Mouse (Mus musculus) heart, embryonic 16.5 days (tissue): ENCODE measurements around the gene Tmem221. TPM values are rescaled to one million over a fixed set of nuclear protein-coding genes. Genes with fewer than 3 reads are reported as not detected.
A peak's percentile ranks its signal among the peaks of the same experiment; 100 is the strongest.
"Not testable (repeated sequence)": the region's sequence is repeated elsewhere in the genome, so short reads cannot be mapped to it uniquely, and the experiment has no call there.

Source experiments
- ATAC-seq: fragments of 200-750 bp; cut with Nextera tagmentation; replicated peaks from 2 replicates; pipeline ENCODE4 v1.8.0; 2017; ENCODE audit warnings: moderate number of reproducible peaks; ENCODE audit not compliant: insufficient read depth, low FRiP score; ENCODE audit errors: extremely low read depth
- H3K27ac ChIP-seq: fragments of 300-500 bp; sonication (generic); 2 replicates; pipeline ENCODE4 v1.5.1; 2014; ENCODE audit warnings: mild to moderate bottlenecking, low read length, control low read depth, moderate library complexity
- H3K27me3 ChIP-seq: fragments of 300-500 bp; sonication (generic); 2 replicates; pipeline ENCODE4 v1.6.1; 2014; ENCODE audit warnings: low read length, mixed read lengths; ENCODE audit not compliant: control insufficient read depth, insufficient read depth
- H3K36me3 ChIP-seq: fragments of 300-500 bp; sonication (generic); 2 replicates; pipeline ENCODE4 v1.6.1; 2014; ENCODE audit not compliant: control insufficient read depth, insufficient read depth
- H3K4me1 ChIP-seq: fragments of 300-500 bp; sonication (generic); 2 replicates; pipeline ENCODE4 v1.6.1; 2014; ENCODE audit warnings: low read length, mixed read lengths; ENCODE audit not compliant: control insufficient read depth, insufficient read depth
- H3K4me2 ChIP-seq: fragments of 300-500 bp; sonication (generic); 2 replicates; pipeline ENCODE4 v1.6.1; 2014; ENCODE audit warnings: low read depth, mild to moderate bottlenecking, control low read depth, low read length
- H3K4me3 ChIP-seq: fragments of 300-500 bp; sonication (generic); 2 replicates; pipeline ENCODE4 v1.5.1; 2014; ENCODE audit warnings: mild to moderate bottlenecking, control low read depth, low read length
- H3K9ac ChIP-seq: fragments of 300-500 bp; sonication (generic); 2 replicates; pipeline ENCODE4 v1.6.1; 2014; ENCODE audit warnings: low read length, control low read depth
- H3K9me3 ChIP-seq: fragments of 300-500 bp; sonication (generic); replicated peaks from 2 replicates; pipeline ENCODE4 v1.6.1; 2016; ENCODE audit warnings: low read length; ENCODE audit not compliant: control insufficient read depth
- WGBS: fragments of 180-500 bp; shearing (Covaris S2); extraction: QIAGEN DNeasy Blood & Tissue Kit; methylation state at CpG from one replicate; pipeline ENCODE4 v1.1.7; 2014; 5-methylcytosine and 5-hydroxymethylcytosine counted together
- polyA plus RNA-seq: library from polyadenylated mRNA; unstranded; fragments of >200 nt; fragmentation: Nextera tagmentation; extraction: Ambion mirVana; gene quantifications from 2 replicates; pipeline ENCODE4 v1.2.1, GENCODE M21; 2015

The Tmem221 gene
- polyA plus RNA-seq, 1 experiment from 2014 or later, result 1.4 TPM

- H3K9ac ChIP-seq, result no peak overlapping the region
- H3K4me2 ChIP-seq, result no peak overlapping the region; the same call in 1 of the 2 replicates
- 43% methylated on average over 3 of the region's 3 CpGs for WGBS
- no peaks in the 10 kb centered on the region for H3K9me3 ChIP-seq
- H3K4me3 ChIP-seq, result no peak overlapping the region
- H3K27ac ChIP-seq, result peak overlapping the region; percentile 94
- peak; percentile 29; the same call in 1 of the 2 replicates for ATAC-seq
- H3K4me1 ChIP-seq, result peaks cover 27% of the 10 kb centered on the region
- H3K36me3 ChIP-seq, result no peaks in the 10 kb centered on the region
- H3K27me3 ChIP-seq, result peaks cover 3% of the 10 kb centered on the region
These were observed 31.4 kb downstream of the Tmem221 start for GRCm38 (mm10) chr8:71527162-71527870.

DNA sequence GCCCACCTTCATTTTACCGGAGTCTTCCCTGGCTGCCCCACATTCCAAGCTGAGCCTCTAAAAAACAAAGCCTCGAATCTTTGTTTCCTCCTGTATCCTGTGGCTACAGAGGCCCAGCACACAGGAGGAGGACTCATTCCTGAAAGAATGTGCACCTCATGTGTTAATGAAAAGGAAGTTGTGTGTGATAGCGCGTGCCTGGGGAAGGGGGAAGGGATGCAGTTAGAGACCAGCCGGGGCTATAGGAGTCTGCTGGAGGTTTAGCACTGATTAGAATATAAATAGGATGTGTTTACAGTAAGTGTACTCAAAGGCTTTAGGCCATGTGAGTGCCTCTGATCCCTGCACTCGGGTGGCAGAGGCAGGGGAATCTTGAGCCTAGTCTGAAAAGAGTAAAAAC lies 32.4 kb downstream of the Tmem221 start:
- H3K27ac ChIP-seq, result peak overlapping the region; percentile 94
- H3K9ac ChIP-seq, result no peak overlapping the region
- no peak overlapping the region for H3K4me3 ChIP-seq
- 14% methylated on average over 6 of the region's 6 CpGs for WGBS
- H3K27me3 ChIP-seq, result peaks cover 3% of the 10 kb centered on the region
- no peak overlapping the region for H3K4me2 ChIP-seq
- H3K36me3 ChIP-seq, result no peaks in the 10 kb centered on the region
- H3K9me3 ChIP-seq, result no peaks in the 10 kb centered on the region
- H3K4me1 ChIP-seq, result peaks cover 27% of the 10 kb centered on the region
- peak; percentile 34; the same call in 1 of the 2 replicates for ATAC-seq

DNA sequence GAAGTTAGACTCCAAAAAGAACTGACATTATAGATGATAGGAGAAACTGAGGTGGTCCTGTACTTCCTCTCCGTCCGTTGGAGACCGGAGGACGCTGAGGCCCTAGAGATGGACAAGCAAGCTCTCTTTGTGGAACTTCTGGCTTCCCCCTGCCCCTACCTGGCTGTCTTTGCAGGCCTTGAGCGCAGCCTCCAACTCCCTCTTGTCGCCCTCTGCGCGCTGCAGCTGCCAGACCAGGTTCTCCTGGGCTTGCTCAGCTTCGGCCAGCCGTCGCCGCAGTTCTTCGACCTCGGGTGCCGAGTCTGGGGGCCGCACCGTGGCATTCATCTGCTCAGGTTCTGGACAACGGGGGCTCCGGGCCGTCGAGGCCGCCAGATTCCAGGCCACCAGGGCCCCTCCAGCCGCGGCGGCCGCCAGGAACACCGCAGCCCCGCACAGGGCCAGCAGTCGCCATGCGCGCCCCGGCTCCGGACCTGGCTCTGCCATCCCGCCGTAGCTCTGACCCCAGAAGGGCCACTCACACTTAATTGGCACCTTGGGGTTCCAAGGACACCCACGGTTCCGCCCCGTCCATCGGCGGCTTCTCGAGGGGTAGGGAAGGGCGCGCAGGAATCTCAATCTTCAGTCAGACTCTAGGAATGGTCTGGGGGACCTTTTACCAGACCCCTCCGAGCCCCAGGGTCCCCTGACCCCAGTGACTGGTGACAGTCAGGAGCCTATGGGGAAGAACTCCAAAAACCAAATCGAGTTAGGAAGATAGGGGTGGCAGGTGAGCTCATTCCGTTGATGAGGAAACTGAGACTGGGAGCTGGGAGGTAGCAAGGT lies 33.2 kb downstream of the Tmem221 start, which contains the start of gene Ccdc194:
TSS of gene Ccdc194 (minus strand) at position 486 of the 825 bp plus-strand sequence.
- peak within 1 kb of the TSS; percentile 60 for H3K9ac ChIP-seq
- no peaks in the 10 kb centered on the region for H3K36me3 ChIP-seq
- peak within 1 kb of the TSS; percentile 26 for H3K4me3 ChIP-seq
- 18% methylated on average over 46 of the region's 46 CpGs for WGBS
- peak within 1 kb of the TSS; percentile 49 for H3K4me2 ChIP-seq
- H3K9me3 ChIP-seq, result no peaks in the 10 kb centered on the region
- no peak for ATAC-seq
- peaks cover 27% of the 10 kb centered on the region for H3K4me1 ChIP-seq
- peaks cover 3% of the 10 kb centered on the region for H3K27me3 ChIP-seq
- H3K27ac ChIP-seq, result peak within 1 kb of the TSS; percentile 94

DNA sequence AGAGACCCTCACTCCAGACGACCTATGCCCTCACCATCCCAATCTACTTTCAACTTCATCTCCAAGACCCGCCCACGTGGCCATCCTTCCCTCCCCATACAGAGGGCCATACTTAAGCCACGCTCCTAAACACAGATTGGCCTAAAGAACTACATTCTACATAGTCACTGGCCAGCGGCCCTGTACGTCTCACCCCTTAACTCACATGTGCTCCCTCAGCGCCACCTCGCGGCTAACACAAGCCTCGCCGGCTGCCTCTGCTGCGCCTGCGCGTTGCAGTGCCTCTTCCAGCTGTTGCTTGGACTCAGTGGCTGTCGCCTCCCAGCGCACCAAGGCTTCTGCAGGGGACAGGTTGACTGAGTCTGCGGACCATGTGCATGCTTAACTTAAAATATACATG lies 37.0 kb downstream of the Tmem221 start:
- WGBS, result 2% methylated on average over 17 of the region's 17 CpGs
- H3K27ac ChIP-seq, result no peak overlapping the region
- peaks cover 3% of the 10 kb centered on the region for H3K27me3 ChIP-seq
- H3K36me3 ChIP-seq, result no peaks in the 10 kb centered on the region
- no peaks in the 10 kb centered on the region for H3K9me3 ChIP-seq
- ATAC-seq, result peak; percentile 82
- peaks cover 10% of the 10 kb centered on the region for H3K4me1 ChIP-seq
- H3K4me3 ChIP-seq, result 0 out of 2 replicates have a peak overlapping the region, but pooled peaks have one; percentile 4
- peak overlapping the region; percentile 42; the same call in 1 of the 2 replicates for H3K9ac ChIP-seq
- peak overlapping the region; percentile 43 for H3K4me2 ChIP-seq

DNA sequence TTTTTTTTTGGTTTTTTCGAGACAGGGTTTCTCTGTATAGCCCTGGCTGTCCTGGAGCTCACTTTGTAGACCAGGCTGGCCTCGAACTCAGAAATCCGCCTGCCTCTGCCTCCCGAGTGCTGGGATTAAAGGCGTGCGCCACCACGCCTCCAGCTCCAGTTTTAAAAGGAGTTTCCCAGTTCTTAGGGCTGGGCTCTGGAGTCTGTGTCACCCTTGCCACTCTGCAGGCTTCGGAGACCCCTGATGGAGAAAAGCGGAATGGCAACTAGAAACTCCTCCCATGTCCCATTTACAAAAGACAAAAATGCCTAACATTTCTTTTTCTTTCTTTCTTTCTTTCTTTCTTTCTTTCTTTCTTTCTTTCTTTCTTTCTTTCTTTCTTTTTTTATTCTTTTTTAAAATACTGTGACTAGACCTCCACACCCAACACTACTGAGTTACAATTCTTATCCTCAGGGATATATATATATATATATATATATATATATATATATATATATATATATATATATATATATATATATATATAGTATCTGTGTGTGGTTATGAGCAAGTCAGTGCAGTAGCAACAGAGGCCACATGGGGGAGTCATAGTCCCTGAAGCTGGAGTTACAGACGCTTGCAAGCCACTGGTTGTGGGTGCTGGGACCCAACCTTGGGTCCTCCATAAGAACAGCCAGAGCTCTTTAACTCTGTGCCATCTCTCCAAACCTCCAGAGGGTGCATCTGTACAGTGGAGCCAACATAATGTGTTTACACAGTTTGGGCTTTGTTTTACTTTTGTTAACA lies 39.4 kb downstream of the Tmem221 start:
- not testable (repeated sequence) for H3K4me2 ChIP-seq, H3K4me1 ChIP-seq, H3K27me3 ChIP-seq, H3K4me3 ChIP-seq, H3K9me3 ChIP-seq, H3K36me3 ChIP-seq, H3K9ac ChIP-seq, H3K27ac ChIP-seq
- 0 out of 2 replicates have a peak, but pooled peaks have one; percentile 47 for ATAC-seq
- 37% methylated on average over 9 of the region's 10 CpGs for WGBS

- 20% methylated on average over 6 of the region's 6 CpGs for WGBS
- no peak overlapping the region for H3K27ac ChIP-seq
These were observed 41.9 kb downstream of the Tmem221 start for GRCm38 (mm10) chr8:71516786-71517185.

DNA sequence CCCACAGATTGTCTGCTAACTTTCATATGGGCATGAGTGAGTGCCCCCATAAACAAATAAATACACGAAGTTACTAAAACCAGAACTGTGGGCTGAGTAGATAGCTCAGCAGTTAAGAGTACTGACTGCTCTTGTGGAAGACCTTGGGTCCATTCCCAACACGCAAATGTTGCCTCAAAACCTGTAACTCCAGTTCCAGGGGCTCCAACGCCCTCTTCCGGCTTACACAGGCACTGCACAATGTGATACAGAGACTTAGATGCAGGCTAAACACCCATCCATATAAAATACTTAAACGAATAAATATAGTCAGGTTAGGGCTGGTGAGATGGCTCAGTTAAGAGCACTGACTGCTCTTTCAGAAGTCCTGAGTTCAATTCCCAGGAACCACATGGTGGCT lies 43.6 kb downstream of the Tmem221 start:
- Histone ChIP-seq H3K4me2 (no peak overlapping the region), H3K27ac (no peak overlapping the region), H3K36me3 (no peaks in the 10 kb centered on the region), H3K9me3 (no peaks in the 10 kb centered on the region), H3K9ac (no peak overlapping the region), H3K27me3 (peaks cover 15% of the 10 kb centered on the region), H3K4me1 (no peaks in the 10 kb centered on the region), H3K4me3 (no peak overlapping the region)
- no peak for ATAC-seq
- WGBS, result 70% methylated on average over 5 of the region's 5 CpGs

More at GRCm38 (mm10) chr8:71516786-71517185, 41.9 kb downstream of the Tmem221 start:
- H3K9ac ChIP-seq, result no peak overlapping the region
- H3K4me3 ChIP-seq, result no peak overlapping the region
- no peak for ATAC-seq
- no peaks in the 10 kb centered on the region for H3K9me3 ChIP-seq
- no peak overlapping the region for H3K4me2 ChIP-seq
- H3K27me3 ChIP-seq, result peaks cover 3% of the 10 kb centered on the region; the same call in 1 of the 2 replicates
- H3K36me3 ChIP-seq, result no peaks in the 10 kb centered on the region
- H3K4me1 ChIP-seq, result no peaks in the 10 kb centered on the region; the same call in 1 of the 2 replicates

DNA sequence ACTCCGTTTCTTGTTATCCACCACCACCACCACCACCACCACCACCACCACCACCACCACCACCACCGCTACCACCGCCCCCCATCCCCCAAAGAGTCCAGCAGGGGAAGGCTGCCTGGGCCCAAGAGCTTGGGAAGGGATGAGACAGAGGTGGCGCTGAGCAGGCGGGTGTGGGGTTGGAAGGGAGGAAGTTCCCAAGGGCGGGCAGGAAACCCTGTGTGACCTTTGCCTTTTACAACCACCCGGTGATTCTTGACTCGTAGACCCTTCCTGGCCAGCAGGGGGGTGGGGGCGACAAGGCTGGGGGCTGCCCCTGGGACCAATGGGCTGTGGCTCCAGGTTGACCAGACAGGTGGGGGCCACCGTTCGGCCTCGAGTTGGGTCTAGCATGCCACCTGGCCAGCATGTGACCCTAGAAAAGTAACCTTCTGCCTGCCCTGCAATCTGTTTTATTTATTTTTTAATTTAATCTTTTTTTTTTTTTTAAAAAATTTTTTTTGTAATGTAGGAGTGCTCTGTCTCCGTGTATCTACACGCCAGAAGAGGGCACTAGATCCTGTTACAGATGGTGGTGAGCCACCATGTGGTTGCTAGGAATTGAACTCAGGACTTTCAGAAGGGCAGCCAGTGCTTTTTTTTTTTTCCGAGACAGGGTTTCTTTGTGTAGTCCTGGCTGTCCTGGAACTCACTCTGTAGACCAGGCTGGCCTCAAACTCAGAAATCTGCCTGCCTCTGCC lies 45.5 kb downstream of the Tmem221 start:
- H3K4me1 ChIP-seq, result no peaks in the 10 kb centered on the region
- H3K9ac ChIP-seq, result no peak overlapping the region
- no peaks in the 10 kb centered on the region for H3K9me3 ChIP-seq
- no peak overlapping the region for H3K27ac ChIP-seq
- H3K27me3 ChIP-seq, result peaks cover 31% of the 10 kb centered on the region
- no peaks in the 10 kb centered on the region for H3K36me3 ChIP-seq
- WGBS, result 53% methylated on average over 15 of the region's 15 CpGs
- no peak overlapping the region for H3K4me3 ChIP-seq
- no peak for ATAC-seq
- no peak overlapping the region for H3K4me2 ChIP-seq
